Mouse (Mus musculus) heart, embryonic 16.5 days (tissue): ENCODE results near the gene Ece1. TPM values are rescaled to one million over a fixed set of nuclear protein-coding genes. Genes with fewer than 3 reads are reported as not detected.

Experiments
- ATAC-seq: fragments of 200-750 bp; cut with Nextera tagmentation; replicated peaks from 2 replicates; pipeline ENCODE4 v1.8.0; 2017; ENCODE audit warnings: moderate number of reproducible peaks; ENCODE audit not compliant: insufficient read depth, low FRiP score; ENCODE audit errors: extremely low read depth
- H3K27ac ChIP-seq: fragments of 300-500 bp; sonication (generic); 2 replicates; pipeline ENCODE4 v1.5.1; 2014; ENCODE audit warnings: mild to moderate bottlenecking, low read length, control low read depth, moderate library complexity
- H3K27me3 ChIP-seq: fragments of 300-500 bp; sonication (generic); 2 replicates; pipeline ENCODE4 v1.6.1; 2014; ENCODE audit warnings: low read length, mixed read lengths; ENCODE audit not compliant: control insufficient read depth, insufficient read depth
- H3K36me3 ChIP-seq: fragments of 300-500 bp; sonication (generic); 2 replicates; pipeline ENCODE4 v1.6.1; 2014; ENCODE audit not compliant: control insufficient read depth, insufficient read depth
- H3K4me1 ChIP-seq: fragments of 300-500 bp; sonication (generic); 2 replicates; pipeline ENCODE4 v1.6.1; 2014; ENCODE audit warnings: low read length, mixed read lengths; ENCODE audit not compliant: control insufficient read depth, insufficient read depth
- H3K4me2 ChIP-seq: fragments of 300-500 bp; sonication (generic); 2 replicates; pipeline ENCODE4 v1.6.1; 2014; ENCODE audit warnings: low read depth, mild to moderate bottlenecking, control low read depth, low read length
- H3K4me3 ChIP-seq: fragments of 300-500 bp; sonication (generic); 2 replicates; pipeline ENCODE4 v1.5.1; 2014; ENCODE audit warnings: mild to moderate bottlenecking, control low read depth, low read length
- H3K9ac ChIP-seq: fragments of 300-500 bp; sonication (generic); 2 replicates; pipeline ENCODE4 v1.6.1; 2014; ENCODE audit warnings: low read length, control low read depth
- H3K9me3 ChIP-seq: fragments of 300-500 bp; sonication (generic); replicated peaks from 2 replicates; pipeline ENCODE4 v1.6.1; 2016; ENCODE audit warnings: low read length; ENCODE audit not compliant: control insufficient read depth
- WGBS: fragments of 180-500 bp; shearing (Covaris S2); extraction: QIAGEN DNeasy Blood & Tissue Kit; methylation state at CpG from one replicate; pipeline ENCODE4 v1.1.7; 2014; 5-methylcytosine and 5-hydroxymethylcytosine counted together
- polyA plus RNA-seq: library from polyadenylated mRNA; unstranded; fragments of >200 nt; fragmentation: Nextera tagmentation; extraction: Ambion mirVana; gene quantifications from 2 replicates; pipeline ENCODE4 v1.2.1, GENCODE M21; 2015

The Ece1 gene
- polyA plus RNA-seq, 1 experiment from 2014 or later, result 69.2 TPM

- H3K4me1 ChIP-seq, result peaks cover 4% of the 10 kb centered on the region; the same call in 1 of the 2 replicates
- H3K27ac ChIP-seq, result no peak overlapping the region
- H3K36me3 ChIP-seq, result no peaks in the 10 kb centered on the region
- no peaks in the 10 kb centered on the region for H3K27me3 ChIP-seq
- H3K4me3 ChIP-seq, result no peak overlapping the region
- H3K9ac ChIP-seq, result no peak overlapping the region
- ATAC-seq, result no peak
- H3K9me3 ChIP-seq, result no peaks in the 10 kb centered on the region
- H3K4me2 ChIP-seq, result no peak overlapping the region
- 78% methylated on average over 1 of the region's 1 CpGs for WGBS
These were observed 120.8 kb downstream of the Ece1 start for GRCm38 (mm10) chr4:137982869-137983268.

GRCm38 (mm10) chr4:137984212-137984611, 122.2 kb downstream of the Ece1 start:
- 31% methylated on average over 10 of the region's 10 CpGs for WGBS
- Histone ChIP-seq H3K9ac (no peak overlapping the region), H3K4me2 (no peak overlapping the region)

GRCm38 (mm10) chr4:137984746-137985145, 122.7 kb downstream of the Ece1 start:
- H3K4me1 ChIP-seq, result peaks cover 4% of the 10 kb centered on the region; the same call in 1 of the 2 replicates
- 0 out of 2 replicates have a peak, but pooled peaks cover 2% of the 10 kb centered on the region for H3K27me3 ChIP-seq
- no peak overlapping the region for H3K27ac ChIP-seq
- H3K4me3 ChIP-seq, result no peak overlapping the region
- no peak overlapping the region for H3K9ac ChIP-seq
- no peak overlapping the region for H3K4me2 ChIP-seq
- whole genome bisulfite sequencing, result 73% methylated on average over 5 of the region's 5 CpGs
- ATAC-seq, result no peak
- no peaks in the 10 kb centered on the region for H3K9me3 ChIP-seq
- no peaks in the 10 kb centered on the region for H3K36me3 ChIP-seq

More at GRCm38 (mm10) chr4:137984212-137984611, 122.2 kb downstream of the Ece1 start:
- H3K36me3 ChIP-seq, result no peaks in the 10 kb centered on the region
- H3K4me1 ChIP-seq, result peaks cover 4% of the 10 kb centered on the region; the same call in 1 of the 2 replicates
- H3K27me3 ChIP-seq, result no peaks in the 10 kb centered on the region
- no peak for ATAC-seq
- no peaks in the 10 kb centered on the region for H3K9me3 ChIP-seq
- H3K4me3 ChIP-seq, result no peak overlapping the region
- H3K27ac ChIP-seq, result no peak overlapping the region

- H3K4me2 ChIP-seq, result no peak overlapping the region
- H3K27ac ChIP-seq, result no peak overlapping the region
- H3K9me3 ChIP-seq, result 0 out of 2 replicates have a peak, but pooled peaks cover 2% of the 10 kb centered on the region
- H3K36me3 ChIP-seq, result no peaks in the 10 kb centered on the region
- H3K9ac ChIP-seq, result no peak overlapping the region
- 90% methylated on average over 5 of the region's 5 CpGs for WGBS
- peaks cover 3% of the 10 kb centered on the region; the same call in 1 of the 2 replicates for H3K4me1 ChIP-seq
- H3K4me3 ChIP-seq, result no peak overlapping the region
- H3K27me3 ChIP-seq, result 0 out of 2 replicates have a peak, but pooled peaks cover 2% of the 10 kb centered on the region
- ATAC-seq, result no peak
These were observed 127.4 kb downstream of the Ece1 start for GRCm38 (mm10) chr4:137989426-137989825.

GRCm38 (mm10) chr4:137990433-137990832, 128.4 kb downstream of the Ece1 start:
- Histone ChIP-seq H3K27me3 (0 out of 2 replicates have a peak, but pooled peaks cover 2% of the 10 kb centered on the region), H3K4me3 (no peak overlapping the region), H3K4me1 (peaks cover 10% of the 10 kb centered on the region), H3K9me3 (0 out of 2 replicates have a peak, but pooled peaks cover 2% of the 10 kb centered on the region), H3K9ac (no peak overlapping the region), H3K4me2 (no peak overlapping the region), H3K36me3 (no peaks in the 10 kb centered on the region), H3K27ac (no peak overlapping the region)
- no peak for ATAC-seq
- 75% methylated on average over 4 of the region's 4 CpGs for WGBS

GRCm38 (mm10) chr4:137991240-137991639, 129.2 kb downstream of the Ece1 start:
- Histone ChIP-seq H3K9me3 (0 out of 2 replicates have a peak, but pooled peaks cover 2% of the 10 kb centered on the region), H3K9ac (no peak overlapping the region), H3K4me2 (no peak overlapping the region), H3K27ac (no peak overlapping the region), H3K4me1 (peaks cover 18% of the 10 kb centered on the region), H3K27me3 (0 out of 2 replicates have a peak, but pooled peaks cover 2% of the 10 kb centered on the region), H3K4me3 (no peak overlapping the region), H3K36me3 (peaks cover 2% of the 10 kb centered on the region)
- WGBS, result 69% methylated on average over 7 of the region's 7 CpGs
- ATAC-seq, result no peak

GRCm38 (mm10) chr4:137992890-137993289, 130.9 kb downstream of the Ece1 start, which contains the start of gene Eif4g3:
Gene Eif4g3, plus strand, starts transcription at chr4:137993022.
- Histone ChIP-seq H3K9me3 (0 out of 2 replicates have a peak, but pooled peaks cover 2% of the 10 kb centered on the region), H3K36me3 (peaks cover 4% of the 10 kb centered on the region), H3K9ac (peak within 1 kb of the TSS; percentile 93), H3K4me3 (peak within 1 kb of the TSS; percentile 84), H3K4me2 (peak within 1 kb of the TSS; percentile 72), H3K4me1 (peaks cover 20% of the 10 kb centered on the region), H3K27me3 (0 out of 2 replicates have a peak, but pooled peaks cover 2% of the 10 kb centered on the region), H3K27ac (peak within 1 kb of the TSS; percentile 88)
- WGBS, result 2% methylated on average over 39 of the region's 39 CpGs
- peak; percentile 56 for ATAC-seq

- WGBS, result under 1% methylated on average over 54 of the region's 59 CpGs
- Histone ChIP-seq H3K27ac (peak overlapping the region; percentile 88), H3K4me2 (peak overlapping the region; percentile 72), H3K9me3 (0 out of 2 replicates have a peak, but pooled peaks cover 2% of the 10 kb centered on the region), H3K27me3 (0 out of 2 replicates have a peak, but pooled peaks cover 2% of the 10 kb centered on the region), H3K4me3 (peak overlapping the region; percentile 84), H3K36me3 (peaks cover 8% of the 10 kb centered on the region), H3K9ac (peak overlapping the region; percentile 93), H3K4me1 (peaks cover 20% of the 10 kb centered on the region)
- ATAC-seq, result peak; percentile 95
These were observed 131.3 kb downstream of the Ece1 start for GRCm38 (mm10) chr4:137993291-137993758.

GRCm38 (mm10) chr4:137993821-137994561, 132.0 kb downstream of the Ece1 start:
- 0 out of 2 replicates have a peak, but pooled peaks cover 2% of the 10 kb centered on the region for H3K9me3 ChIP-seq
- peak overlapping the region; percentile 72 for H3K4me2 ChIP-seq
- peak; percentile 11; the same call in 1 of the 2 replicates for ATAC-seq
- peaks cover 20% of the 10 kb centered on the region for H3K4me1 ChIP-seq
- H3K36me3 ChIP-seq, result peaks cover 14% of the 10 kb centered on the region
- 0 out of 2 replicates have a peak, but pooled peaks cover 2% of the 10 kb centered on the region for H3K27me3 ChIP-seq
- WGBS, result under 1% methylated on average over 55 of the region's 60 CpGs
- peak overlapping the region; percentile 88 for H3K27ac ChIP-seq
- peak overlapping the region; percentile 93 for H3K9ac ChIP-seq
- peak overlapping the region; percentile 84 for H3K4me3 ChIP-seq
